17 mouse cellular contexts compared by ENCODE assay signal in genomic region chr1:186692370-186692769, GRCm38 (mm10). TPM values are rescaled to one million over a fixed set of nuclear protein-coding genes. Genes with fewer than 3 reads are reported as not detected.
DNase-seq lines count a peak whose midpoint lies in the region; ATAC-seq and TF ChIP-seq lines count a peak whose summit lies in the region.
"Had no signal": no experiment of that assay in that cellular context is flagged by ENCODE, and none has a peak within 500 bp of the region (broad histone marks: within the 10 kb centered on the region; RNA-seq: fewer than 3 reads in every experiment).

No protein-coding gene starts in this region.

- no peak overlapping the region for H3K4me2 ChIP-seq in stomach, postnatal 0 days (replicated peaks; ENCODE audit: low read depth)
- H3K4me2 ChIP-seq: forebrain, embryonic 12.5 days; hindbrain, embryonic 12.5 days had no signal

- H3K4me3 ChIP-seq in kidney, adult 2 months (ENCODE audit: insufficient read depth, low read depth, low read length): no peak overlapping the region
- no peak overlapping the region for H3K4me3 ChIP-seq in lung, adult 2 months (replicated peaks; ENCODE audit: extremely low read depth, low read depth, low read length)
- no peak overlapping the region for H3K4me3 ChIP-seq in stomach, postnatal 0 days (ENCODE audit: low read depth, low read length)
- no peak overlapping the region for H3K4me3 ChIP-seq in cerebellum, adult 2 months (replicated peaks; ENCODE audit: insufficient read depth, low read depth, low read length)
- H3K4me3 ChIP-seq: forebrain, embryonic 12.5 days; hindbrain, embryonic 12.5 days had no signal

- H3K9ac ChIP-seq in stomach, postnatal 0 days (ENCODE audit: low read length): no peak overlapping the region
- H3K9ac ChIP-seq: forebrain, embryonic 12.5 days; hindbrain, embryonic 12.5 days; liver, embryonic 14.5 days had no signal

- 94% methylated on average over 4 of the region's 4 CpGs for WGBS in kidney, adult 2 months
- 81% methylated on average over 4 of the region's 4 CpGs for WGBS in lung, adult 2 months
- WGBS in stomach, postnatal 0 days: 58% methylated on average over 4 of the region's 4 CpGs
- 85% methylated on average over 4 of the region's 4 CpGs for WGBS in cerebellum, adult 2 months

- no peak for ATAC-seq in stomach, postnatal 0 days (ENCODE audit: low FRiP score, low TSS enrichment)

- H3K27ac ChIP-seq in kidney, adult 2 months (ENCODE audit: insufficient read depth, low read depth, low read length): no peak overlapping the region
- H3K27ac ChIP-seq in stomach, postnatal 0 days (replicated peaks): no peak overlapping the region
- no peak overlapping the region for H3K27ac ChIP-seq in cerebellum, adult 2 months (ENCODE audit: insufficient read depth, low read length)
- H3K27ac ChIP-seq: forebrain, embryonic 12.5 days; hindbrain, embryonic 12.5 days; liver, embryonic 14.5 days had no signal

- peak; percentile 39 to 53 for DNase-seq in cerebellum, postnatal 10 days
- DNase-seq in cerebellum, adult 8-10 months: no peak
- no peak for DNase-seq in kidney, adult 2 months
- DNase-seq in kidney, adult 18-20 months: no peak
- DNase-seq in lung, adult 2 months: no peak
- no peak for DNase-seq in lung, adult 18-20 months
- no peak for DNase-seq in stomach, postnatal 0 days (ENCODE audit: low spot score)
- DNase-seq in cerebellum, adult 2 months: no peak
- DNase-seq: adrenal gland, postnatal 25 days; cerebellum, adult 18-20 months; gastrocnemius, postnatal 10 days; kidney, postnatal 10 days; lung, postnatal 4 days; right cerebral cortex, adult 18-20 months had no signal

- no peaks in the 10 kb centered on the region for H3K27me3 ChIP-seq in kidney, adult 2 months (replicated peaks; ENCODE audit: control insufficient read depth, insufficient read depth, low read length)
- H3K27me3 ChIP-seq in stomach, postnatal 0 days (ENCODE audit: control insufficient read depth, insufficient read depth, low read length): no peaks in the 10 kb centered on the region
- no peaks in the 10 kb centered on the region for H3K27me3 ChIP-seq in cerebellum, adult 2 months (ENCODE audit: control insufficient read depth, insufficient read depth, low read length)
- H3K27me3 ChIP-seq: forebrain, embryonic 12.5 days; hindbrain, embryonic 12.5 days had no signal

- peak; percentile 28; the same call in 1 of the 2 replicates for TF ChIP-seq CTCF in kidney, adult 2 months (conservative IDR thresholded peaks at IDR 0.05; ENCODE audit: insufficient read depth, insufficient read length, low read depth, low read length)
- 0 out of 2 replicates have a peak, but pooled peaks have one; percentile 7 for TF ChIP-seq CTCF in lung, adult 2 months (IDR thresholded peaks at IDR 0.05; ENCODE audit: insufficient read depth, low read length)
- TF ChIP-seq CTCF in stomach, postnatal 0 days (IDR thresholded peaks at IDR 0.05; ENCODE audit: low read depth): peak; percentile 71
- TF ChIP-seq CTCF in cerebellum, adult 2 months (IDR thresholded peaks at IDR 0.05; ENCODE audit: borderline replicate concordance, insufficient read depth, low read depth, low read length): no peak

- H3K36me3 ChIP-seq in kidney, adult 2 months (ENCODE audit: control insufficient read depth, insufficient read depth, low read length): no peaks in the 10 kb centered on the region
- H3K36me3 ChIP-seq in stomach, postnatal 0 days (ENCODE audit: control insufficient read depth, insufficient read depth, low read length): no peaks in the 10 kb centered on the region
- H3K36me3 ChIP-seq: forebrain, embryonic 12.5 days; hindbrain, embryonic 12.5 days had no signal

- H3K9me3 ChIP-seq in stomach, postnatal 0 days (ENCODE audit: control insufficient read depth, low read length): no peaks in the 10 kb centered on the region
- H3K9me3 ChIP-seq: forebrain, embryonic 12.5 days; hindbrain, embryonic 12.5 days had no signal

- no peak for TF ChIP-seq POLR2A in kidney, adult 2 months (IDR thresholded peaks at IDR 0.05; ENCODE audit: low read depth, low read length)
- no peak for TF ChIP-seq POLR2A in lung, adult 2 months (IDR thresholded peaks at IDR 0.05; ENCODE audit: borderline replicate concordance, extremely low read depth, low read depth, low read length)
- no peak for TF ChIP-seq POLR2A in cerebellum, adult 2 months (IDR thresholded peaks at IDR 0.05; ENCODE audit: borderline replicate concordance, insufficient read depth, low read length)

- H3K4me1 ChIP-seq in kidney, adult 2 months (ENCODE audit: control insufficient read depth, insufficient read depth, low read length): no peaks in the 10 kb centered on the region
- no peaks in the 10 kb centered on the region for H3K4me1 ChIP-seq in lung, adult 2 months (ENCODE audit: control insufficient read depth, insufficient read depth, low read length)
- 0 out of 2 replicates have a peak, but pooled peaks cover 3% of the 10 kb centered on the region for H3K4me1 ChIP-seq in stomach, postnatal 0 days (replicated peaks; ENCODE audit: control insufficient read depth, insufficient read depth)
- no peaks in the 10 kb centered on the region for H3K4me1 ChIP-seq in cerebellum, adult 2 months (ENCODE audit: control insufficient read depth, insufficient read depth, low read length)
- H3K4me1 ChIP-seq: forebrain, embryonic 12.5 days; hindbrain, embryonic 12.5 days had no signal

- no peak for TF ChIP-seq EP300 in stomach, postnatal 0 days (optimal IDR thresholded peaks at IDR 0.05)

RNA-seq across cellular contexts. Expression of gene Tgfb2, which starts 13.4 kb away (rescaled TPM):
- 1.5 TPM in 2 replicates for polyA plus RNA-seq in kidney, adult 2 months (2012; rRNA removed)
- polyA plus RNA-seq in lung, adult 2 months (2012; rRNA removed): 5.6 and 5.9 TPM in 2 replicates
- 10.3 and 11.0 TPM in 2 replicates for polyA plus RNA-seq in stomach, postnatal 0 days (2015; fragmentation: Nextera tagmentation; extraction: Ambion mirVana)
- polyA plus RNA-seq in cerebellum, adult 2 months (2012; rRNA removed): 3.8 and 4.0 TPM in 2 replicates

RNA-seq across cellular contexts. Expression of gene Rrp15, which starts 56.8 kb away (rescaled TPM):
- 3.1 and 4.5 TPM in 2 replicates for polyA plus RNA-seq in kidney, adult 2 months (2012; rRNA removed)
- polyA plus RNA-seq in lung, adult 2 months (2012; rRNA removed): 2.3 and 3.4 TPM in 2 replicates
- 32.3 and 33.1 TPM in 2 replicates for polyA plus RNA-seq in stomach, postnatal 0 days (2015; fragmentation: Nextera tagmentation; extraction: Ambion mirVana)
- polyA plus RNA-seq in cerebellum, adult 2 months (2012; rRNA removed): 10.7 and 12.2 TPM in 2 replicates

Comparison
In these comparisons a context has a peak if more than half of its experiments do, and no peak if none do; other contexts are left out.
1. DNase-seq: peak in cerebellum, postnatal 10 days (2 of 2); none in cerebellum, adult 8-10 months (single experiment), kidney, adult 2 months (single experiment), kidney, adult 18-20 months (single experiment), lung, adult 2 months (single experiment), lung, adult 18-20 months (0 of 2), stomach, postnatal 0 days (single experiment) and cerebellum, adult 2 months (0 of 2).